Mouse (Mus musculus) hindbrain, embryonic 12.5 days (tissue): ENCODE measurements at regions not wholly inside any gene's neighbourhood (a gene's known extent, or its start where the extent isn't known, plus 50 kb on each side); places are given as distances from the start of the nearest gene placed in this dataset.

Experiments
- ATAC-seq: fragments of 200-750 bp; cut with Nextera tagmentation; 2 replicates; pipeline ENCODE4 v1.8.0; 2017; ENCODE audit warnings: moderate TSS enrichment; ENCODE audit not compliant: low FRiP score
- H3K27ac ChIP-seq: fragments of 300-500 bp; sonication (generic); 2 replicates; pipeline ENCODE4 v1.5.1; 2016; ENCODE audit warnings: mild to moderate bottlenecking
- H3K27me3 ChIP-seq: fragments of 300-500 bp; sonication (generic); 2 replicates; pipeline ENCODE4 v1.6.1; 2016; ENCODE audit warnings: mild to moderate bottlenecking
- H3K36me3 ChIP-seq: fragments of 300-500 bp; sonication (generic); 2 replicates; pipeline ENCODE4 v1.6.1; 2016; ENCODE audit warnings: mild to moderate bottlenecking
- H3K4me1 ChIP-seq: fragments of 300-500 bp; sonication (generic); 2 replicates; pipeline ENCODE4 v1.6.1; 2016
- H3K4me2 ChIP-seq: fragments of 300-500 bp; sonication (generic); replicated peaks from 2 replicates; pipeline ENCODE4 v1.6.1; 2016; ENCODE audit warnings: mild to moderate bottlenecking
- H3K4me3 ChIP-seq: fragments of 300-500 bp; sonication (generic); 2 replicates; pipeline ENCODE4 v1.5.1; 2016; ENCODE audit warnings: mild to moderate bottlenecking
- H3K9ac ChIP-seq: fragments of 300-500 bp; sonication (generic); 2 replicates; pipeline ENCODE4 v1.6.1; 2016; ENCODE audit warnings: mild to moderate bottlenecking, moderate library complexity
- H3K9me3 ChIP-seq: fragments of 300-500 bp; sonication (generic); replicated peaks from 2 replicates; pipeline ENCODE4 v1.6.1; 2016; ENCODE audit warnings: mild to moderate bottlenecking
- WGBS: fragments of 180-500 bp; shearing (Covaris S2); methylation state at CpG from one replicate; pipeline ENCODE4 v1.1.7; 2016; 5-methylcytosine and 5-hydroxymethylcytosine counted together

- ATAC-seq: no peak
- no peak overlapping the region for H3K4me2 ChIP-seq
- H3K4me1 ChIP-seq: no peaks in the 10 kb centered on the region
- no peaks in the 10 kb centered on the region for H3K36me3 ChIP-seq
- no peaks in the 10 kb centered on the region for H3K27me3 ChIP-seq
- H3K4me3 ChIP-seq: no peak overlapping the region
- H3K27ac ChIP-seq: no peak overlapping the region
- WGBS: 85% methylated on average over 4 of the region's 4 CpGs
- no peak overlapping the region for H3K9ac ChIP-seq
- no peaks in the 10 kb centered on the region for H3K9me3 ChIP-seq
These were observed 163.6 kb downstream of the Aldoart1 start for GRCm38 (mm10) chr4:72688842-72689241.

- Histone ChIP-seq H3K4me2 (no peak overlapping the region), H3K36me3 (no peaks in the 10 kb centered on the region), H3K9ac (no peak overlapping the region), H3K4me1 (no peaks in the 10 kb centered on the region), H3K4me3 (no peak overlapping the region), H3K27me3 (no peaks in the 10 kb centered on the region), H3K9me3 (no peaks in the 10 kb centered on the region), H3K27ac (no peak overlapping the region)
- 64% methylated on average over 2 of the region's 2 CpGs for WGBS
- no peak for ATAC-seq
These were observed 178.4 kb downstream of the Aldoart1 start for GRCm38 (mm10) chr4:72674006-72674405.

- Histone ChIP-seq H3K4me1 (no peaks in the 10 kb centered on the region), H3K27me3 (no peaks in the 10 kb centered on the region), H3K27ac (no peak overlapping the region), H3K36me3 (no peaks in the 10 kb centered on the region), H3K4me3 (no peak overlapping the region), H3K4me2 (no peak overlapping the region), H3K9ac (no peak overlapping the region), H3K9me3 (no peaks in the 10 kb centered on the region)
- no peak for ATAC-seq
- WGBS: 77% methylated on average over 5 of the region's 5 CpGs
These were observed 180.6 kb downstream of the Aldoart1 start for GRCm38 (mm10) chr4:72671652-72672411.

- 80% methylated on average over 5 of the region's 5 CpGs for WGBS
- Histone ChIP-seq H3K27ac (no peak overlapping the region), H3K27me3 (no peaks in the 10 kb centered on the region), H3K4me3 (no peak overlapping the region), H3K9me3 (no peaks in the 10 kb centered on the region), H3K4me1 (no peaks in the 10 kb centered on the region), H3K4me2 (no peak overlapping the region), H3K36me3 (no peaks in the 10 kb centered on the region), H3K9ac (no peak overlapping the region)
- ATAC-seq: no peak
These were observed 182.5 kb downstream of the Aldoart1 start for GRCm38 (mm10) chr4:72669827-72670494.

GRCm38 (mm10) chr4:72664379-72664778, 188.1 kb downstream of the Aldoart1 start:
- Histone ChIP-seq H3K9ac (no peak overlapping the region), H3K4me3 (no peak overlapping the region), H3K27me3 (no peaks in the 10 kb centered on the region), H3K9me3 (no peaks in the 10 kb centered on the region), H3K36me3 (no peaks in the 10 kb centered on the region), H3K27ac (no peak overlapping the region), H3K4me2 (no peak overlapping the region), H3K4me1 (no peaks in the 10 kb centered on the region)
- no peak for ATAC-seq

- Histone ChIP-seq H3K4me3 (no peak overlapping the region), H3K27me3 (no peaks in the 10 kb centered on the region), H3K9me3 (no peaks in the 10 kb centered on the region), H3K36me3 (no peaks in the 10 kb centered on the region), H3K4me2 (no peak overlapping the region), H3K9ac (no peak overlapping the region), H3K27ac (no peak overlapping the region), H3K4me1 (no peaks in the 10 kb centered on the region)
- no peak for ATAC-seq
These were observed 190.0 kb downstream of the Aldoart1 start for GRCm38 (mm10) chr4:72662477-72662876.

- WGBS: 94% methylated on average over 1 of the region's 1 CpGs
- Histone ChIP-seq H3K27me3 (no peaks in the 10 kb centered on the region), H3K36me3 (no peaks in the 10 kb centered on the region), H3K9ac (no peak overlapping the region), H3K9me3 (no peaks in the 10 kb centered on the region), H3K4me3 (no peak overlapping the region), H3K4me1 (no peaks in the 10 kb centered on the region), H3K27ac (no peak overlapping the region), H3K4me2 (no peak overlapping the region)
- no peak for ATAC-seq
These were observed 196.2 kb downstream of the Aldoart1 start for GRCm38 (mm10) chr4:72656206-72656605.

- no peaks in the 10 kb centered on the region for H3K27me3 ChIP-seq
- WGBS: 83% methylated on average over 1 of the region's 1 CpGs
- no peak overlapping the region for H3K27ac ChIP-seq
- no peaks in the 10 kb centered on the region for H3K36me3 ChIP-seq
- no peak for ATAC-seq
- H3K9ac ChIP-seq: no peak overlapping the region
- no peaks in the 10 kb centered on the region for H3K9me3 ChIP-seq
- no peak overlapping the region for H3K4me2 ChIP-seq
- H3K4me1 ChIP-seq: no peaks in the 10 kb centered on the region
- H3K4me3 ChIP-seq: no peak overlapping the region
These were observed 205.3 kb downstream of the Aldoart1 start for GRCm38 (mm10) chr4:72647130-72647529.

- no peaks in the 10 kb centered on the region for H3K27me3 ChIP-seq
- H3K9me3 ChIP-seq: no peaks in the 10 kb centered on the region
- H3K4me2 ChIP-seq: no peak overlapping the region
- H3K4me3 ChIP-seq: no peak overlapping the region
- no peak overlapping the region for H3K9ac ChIP-seq
- no peaks in the 10 kb centered on the region for H3K4me1 ChIP-seq
- H3K27ac ChIP-seq: no peak overlapping the region
- no peak for ATAC-seq
- H3K36me3 ChIP-seq: no peaks in the 10 kb centered on the region
- 41% methylated on average over 3 of the region's 3 CpGs for whole genome bisulfite sequencing
These were observed 223.0 kb downstream of the Aldoart1 start for GRCm38 (mm10) chr4:72629416-72629815.

GRCm38 (mm10) chr4:72627219-72627930, 225.1 kb downstream of the Aldoart1 start:
- Histone ChIP-seq H3K27ac (no peak overlapping the region), H3K27me3 (no peaks in the 10 kb centered on the region), H3K4me2 (no peak overlapping the region), H3K4me1 (no peaks in the 10 kb centered on the region), H3K9ac (no peak overlapping the region), H3K36me3 (no peaks in the 10 kb centered on the region), H3K4me3 (no peak overlapping the region), H3K9me3 (no peaks in the 10 kb centered on the region)
- WGBS: 58% methylated on average over 5 of the region's 5 CpGs
- ATAC-seq: no peak

GRCm38 (mm10) chr4:72605107-72605506, 247.3 kb downstream of the Aldoart1 start:
- no peak overlapping the region for H3K4me3 ChIP-seq
- WGBS: 94% methylated on average over 4 of the region's 4 CpGs
- no peaks in the 10 kb centered on the region for H3K36me3 ChIP-seq
- H3K27me3 ChIP-seq: no peaks in the 10 kb centered on the region
- no peak overlapping the region for H3K9ac ChIP-seq
- H3K4me2 ChIP-seq: no peak overlapping the region
- ATAC-seq: no peak
- H3K9me3 ChIP-seq: no peaks in the 10 kb centered on the region
- H3K4me1 ChIP-seq: no peaks in the 10 kb centered on the region
- H3K27ac ChIP-seq: no peak overlapping the region

GRCm38 (mm10) chr4:72595494-72595893, 256.9 kb downstream of the Aldoart1 start:
- no peak overlapping the region for H3K27ac ChIP-seq
- H3K9ac ChIP-seq: no peak overlapping the region
- H3K27me3 ChIP-seq: no peaks in the 10 kb centered on the region
- H3K4me2 ChIP-seq: no peak overlapping the region
- WGBS: 66% methylated on average over 2 of the region's 2 CpGs
- ATAC-seq: no peak
- H3K9me3 ChIP-seq: no peaks in the 10 kb centered on the region
- H3K4me3 ChIP-seq: no peak overlapping the region
- no peaks in the 10 kb centered on the region for H3K4me1 ChIP-seq
- H3K36me3 ChIP-seq: no peaks in the 10 kb centered on the region
